Mouse (Mus musculus): ENCODE data around the gene Fgd2.
"Not testable (repeated sequence)": the region's sequence is repeated elsewhere in the genome, so short reads cannot be mapped to it uniquely, and the experiment has no call there.

The Fgd2 gene

DNA sequence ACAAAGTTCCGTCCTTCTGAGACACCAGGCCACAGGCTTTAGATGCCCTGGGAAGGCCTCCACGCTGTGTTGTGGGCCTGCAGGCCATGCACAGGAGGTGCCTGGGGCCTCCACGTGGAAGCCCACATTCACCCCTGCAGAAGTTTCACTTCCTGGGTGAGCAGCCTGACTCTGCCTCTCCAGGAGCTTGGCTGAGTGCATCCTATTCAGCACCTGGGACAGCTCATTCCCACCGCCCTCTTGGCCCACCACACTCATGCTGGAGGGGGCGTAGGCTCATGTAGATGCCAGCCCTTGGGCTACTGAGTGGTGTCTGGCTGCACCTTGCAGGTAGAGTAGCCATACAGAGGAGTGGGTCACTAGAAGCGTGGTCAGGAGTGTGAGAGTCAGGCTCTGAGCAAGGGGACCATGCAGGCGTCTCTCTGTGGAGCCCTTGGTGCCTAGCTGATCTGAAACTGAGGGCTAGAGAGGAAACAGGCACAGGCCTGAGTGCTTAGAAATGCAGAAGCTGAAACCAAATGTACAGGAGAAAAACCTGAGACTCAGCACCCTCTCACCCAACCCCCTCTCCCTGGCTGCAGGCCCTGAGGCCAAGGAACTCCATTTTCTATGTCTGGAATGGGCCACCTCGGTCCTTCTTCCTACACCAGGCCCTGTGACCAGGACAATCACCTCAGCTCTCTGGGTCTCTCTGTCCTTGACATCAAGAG, 1.4 kb downstream of the Fgd2 start:
- no peak for DNase-seq (ENCODE audit: inconsistent ontology term)

DNA sequence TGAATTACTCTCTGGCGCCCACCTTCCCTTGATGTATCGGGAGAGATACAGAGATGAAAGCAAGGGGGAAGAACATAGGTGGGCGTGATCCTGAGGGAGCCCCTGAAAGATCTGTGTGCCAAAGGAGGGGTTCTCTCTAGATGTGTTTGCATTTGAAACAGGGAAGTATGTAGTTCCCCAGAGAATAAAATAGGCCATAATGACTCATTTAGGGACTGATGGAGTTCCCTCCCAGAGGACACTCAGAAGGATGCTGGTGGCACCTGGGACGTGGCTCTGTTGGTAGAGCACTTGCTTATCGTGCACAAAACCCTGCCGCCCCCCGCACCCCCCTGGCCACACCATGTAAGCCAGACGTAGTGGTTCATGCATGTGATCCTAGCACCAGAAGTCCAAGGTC, 2.4 kb downstream of the Fgd2 start:
- no peak for DNase-seq (ENCODE audit: inconsistent ontology term)

DNA sequence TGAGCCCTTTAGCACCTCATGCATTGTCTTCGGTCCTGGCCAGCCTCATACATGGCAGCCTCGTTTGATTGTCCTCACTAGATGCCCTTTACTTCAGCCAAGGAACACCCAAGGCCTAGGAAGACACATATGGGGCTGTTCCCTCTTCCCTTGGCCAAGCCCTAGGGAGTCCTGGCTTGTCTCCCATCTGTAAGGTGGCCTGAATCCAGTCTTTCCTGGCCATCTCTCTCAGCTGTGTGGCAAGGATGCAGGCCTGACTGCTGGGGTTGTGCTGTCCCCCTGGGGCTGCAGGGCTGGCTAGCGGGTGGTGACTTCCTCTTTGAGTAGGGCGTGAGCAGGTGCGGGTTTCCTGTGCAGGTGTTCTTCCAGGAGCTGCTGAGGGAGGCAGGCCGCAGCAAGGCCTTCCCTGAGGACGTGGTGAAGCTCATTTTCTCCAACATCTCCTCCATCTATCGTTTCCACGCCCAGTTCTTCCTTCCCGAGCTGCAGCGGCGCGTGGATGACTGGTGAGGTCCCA, 4.4 kb downstream of the Fgd2 start:
- DNase-seq (ENCODE audit: inconsistent ontology term), result no peak

DNA sequence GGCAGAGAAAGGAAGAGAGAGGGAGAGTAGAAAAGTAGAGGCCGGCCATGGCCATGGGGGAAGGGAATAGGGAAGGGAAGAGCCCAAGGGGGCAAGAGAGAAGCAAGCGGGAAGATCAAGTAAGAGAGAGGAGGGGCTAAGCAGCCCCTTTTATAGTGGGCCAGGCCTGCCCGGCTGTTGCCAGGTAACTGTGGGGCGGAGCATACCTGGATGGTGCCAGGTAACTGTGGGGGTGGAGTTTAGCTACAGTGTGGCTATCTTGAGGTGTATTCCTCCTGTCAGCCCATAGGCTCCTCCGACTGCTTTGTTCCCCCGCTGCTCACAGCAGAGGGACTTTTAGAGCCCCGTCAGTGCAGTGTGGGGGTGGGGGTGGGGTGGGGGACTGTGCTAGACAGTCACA, 8.0 kb downstream of the Fgd2 start:
- DNase-seq (ENCODE audit: inconsistent ontology term), result no peak

DNA sequence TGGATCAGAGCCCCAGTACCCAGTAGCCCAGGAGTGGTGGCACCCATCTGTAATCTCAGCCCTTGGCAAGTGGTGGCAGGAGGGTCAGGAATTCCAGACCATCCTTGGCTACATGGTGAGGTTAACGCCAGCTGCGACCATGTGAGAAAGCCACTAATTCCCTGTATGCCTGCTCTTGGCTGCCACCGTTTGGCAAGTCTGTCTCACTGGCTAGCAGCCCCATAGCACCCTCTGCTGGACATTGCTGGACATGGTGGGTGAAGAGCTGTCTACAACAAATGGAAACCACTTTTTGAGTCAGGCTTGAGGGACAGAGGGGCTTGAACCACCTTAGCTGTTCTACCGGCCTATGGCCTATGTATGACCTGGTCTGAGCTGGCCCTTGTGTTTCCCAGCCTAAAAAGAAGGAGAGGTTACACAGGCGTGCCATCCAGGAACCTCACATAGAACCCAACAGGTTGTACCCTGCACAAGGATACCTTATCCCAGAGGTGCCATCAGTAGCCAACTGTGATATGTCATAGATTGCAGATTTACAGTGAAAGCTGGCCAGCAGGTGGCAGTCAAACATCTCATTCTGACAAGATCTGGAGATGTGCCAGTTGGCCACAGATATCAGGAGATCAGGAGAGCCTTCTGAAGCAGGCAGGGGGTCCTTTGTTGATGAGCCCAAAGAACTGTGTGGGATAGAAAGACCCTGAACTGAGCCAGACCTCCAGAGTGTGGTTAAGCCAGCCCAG, 10.4 kb downstream of the Fgd2 start:
- DNase-seq (ENCODE audit: inconsistent ontology term), result peak; percentile 87

DNA sequence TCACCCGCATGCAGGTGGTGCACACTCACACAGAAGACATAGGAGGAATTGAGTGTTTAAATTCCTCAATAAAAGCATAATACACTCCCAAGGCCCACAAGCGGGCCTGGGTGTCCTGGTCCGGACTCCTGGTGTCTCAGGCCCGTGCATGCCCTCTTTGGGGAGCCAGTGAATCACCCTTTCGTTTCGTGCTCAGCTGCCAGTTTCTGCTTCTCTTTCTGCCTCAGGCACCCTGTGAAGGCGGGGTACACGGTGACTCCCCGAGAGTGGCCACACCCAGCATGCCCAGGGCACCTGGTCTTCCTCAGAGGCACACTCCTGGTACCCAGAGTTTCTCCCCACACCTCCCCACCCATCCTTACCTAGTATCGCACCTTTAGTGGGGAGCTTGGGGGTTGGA, 15.2 kb downstream of the Fgd2 start:
- DNase-seq (ENCODE audit: inconsistent ontology term), result no peak

DNA sequence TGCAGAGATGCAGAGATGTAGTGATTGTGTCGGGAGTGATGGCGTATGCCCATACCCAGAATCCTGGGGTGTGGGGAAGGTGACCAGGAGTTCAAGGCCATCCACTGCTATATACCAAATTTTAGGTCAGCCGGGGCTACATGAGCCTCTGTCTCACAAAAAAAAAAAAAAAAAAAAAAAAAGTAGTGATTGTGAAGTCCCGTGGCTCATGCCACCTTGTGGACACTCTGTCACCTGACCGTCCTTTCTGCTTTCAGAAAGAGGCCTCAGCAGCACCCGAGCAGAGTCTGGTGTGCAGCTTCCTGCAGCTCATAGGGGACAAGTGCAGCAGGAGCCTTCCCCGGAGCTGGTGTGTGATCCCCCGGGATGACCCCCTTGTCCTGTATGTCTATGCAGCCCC, 17.3 kb downstream of the Fgd2 start:
- no peak for DNase-seq (ENCODE audit: inconsistent ontology term)

DNA sequence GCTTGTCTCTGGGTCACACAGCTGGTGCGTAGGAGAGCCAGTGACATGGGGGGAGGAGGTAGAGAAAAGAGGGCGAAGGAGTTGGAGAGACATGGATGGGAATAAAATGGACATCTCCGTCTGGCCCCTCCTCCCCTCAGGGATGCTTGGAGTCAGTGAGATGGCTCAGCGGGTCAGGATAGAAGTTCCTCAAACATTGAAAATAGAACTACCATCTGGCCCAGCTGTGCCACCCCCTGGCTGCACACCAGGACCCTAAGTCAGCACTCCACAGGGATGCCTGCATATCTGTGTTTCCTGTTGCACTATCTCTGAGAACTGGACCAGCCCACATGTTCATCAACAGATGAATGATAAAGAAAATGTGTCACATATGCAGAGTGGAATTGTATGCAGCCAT, 19.5 kb downstream of the Fgd2 start:
- DNase-seq (ENCODE audit: inconsistent ontology term), result no peak

DNA sequence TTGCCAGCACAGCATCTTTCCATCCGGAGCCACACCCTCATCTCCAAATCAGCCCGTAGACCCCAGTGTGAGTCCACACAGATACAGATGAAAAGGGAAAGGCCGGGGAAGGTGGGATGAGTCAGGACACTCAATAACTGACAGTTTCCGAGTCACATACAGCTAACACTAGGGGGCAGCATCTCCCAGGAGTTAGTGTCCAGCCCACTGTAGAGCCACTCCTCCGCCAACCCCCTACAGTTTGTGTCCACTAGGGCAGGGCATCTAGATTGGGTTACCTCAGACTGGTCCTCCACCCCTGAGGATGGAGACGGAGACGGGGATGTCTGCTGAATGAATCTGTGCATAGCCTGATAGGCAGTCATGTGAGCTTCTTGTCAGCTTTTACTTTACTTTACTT, 20.8 kb downstream of the Fgd2 start:
- DNase-seq (ENCODE audit: inconsistent ontology term), result peak; percentile 68

DNA sequence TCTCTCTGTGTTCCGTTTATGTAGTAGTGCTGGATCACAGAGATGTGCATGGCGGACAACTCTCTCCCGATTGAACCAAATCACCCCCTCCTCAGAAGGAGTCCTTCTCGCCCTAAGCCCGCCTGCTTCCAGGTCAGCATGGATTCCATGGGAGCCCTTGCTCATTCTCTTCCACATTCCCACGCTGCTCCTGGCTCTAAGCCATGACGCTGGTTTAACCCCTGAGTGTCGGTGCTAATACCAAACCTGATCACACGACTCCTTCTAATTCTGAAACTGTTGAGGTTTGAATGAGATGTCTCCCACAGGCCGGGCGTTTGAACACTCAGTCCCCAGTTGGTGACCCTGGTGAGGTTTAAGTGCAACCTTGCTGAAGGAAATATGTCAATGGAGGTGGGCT, 21.7 kb downstream of the Fgd2 start:
- no peak for DNase-seq (ENCODE audit: inconsistent ontology term)

DNA sequence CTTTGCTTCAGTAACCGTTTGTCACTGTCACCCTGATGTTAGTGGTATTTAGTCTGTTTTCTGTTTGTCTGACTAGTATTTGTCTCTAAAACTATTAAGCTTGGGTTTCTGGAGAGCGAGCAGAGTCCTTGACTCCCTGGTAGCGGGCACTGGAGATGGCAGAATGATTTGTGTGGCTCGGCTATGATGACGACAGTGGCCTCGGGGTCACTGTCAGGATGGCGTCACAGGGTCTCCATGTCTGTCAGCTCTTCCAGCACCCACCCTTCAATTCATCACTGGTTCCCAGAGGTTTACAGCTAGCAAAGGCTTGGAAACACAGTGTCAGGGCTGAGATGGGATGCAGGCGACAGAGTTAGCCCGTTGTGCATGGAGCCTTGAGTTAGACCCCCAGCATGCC, 23.2 kb downstream of the Fgd2 start:
- no peak for DNase-seq (ENCODE audit: inconsistent ontology term)

DNA sequence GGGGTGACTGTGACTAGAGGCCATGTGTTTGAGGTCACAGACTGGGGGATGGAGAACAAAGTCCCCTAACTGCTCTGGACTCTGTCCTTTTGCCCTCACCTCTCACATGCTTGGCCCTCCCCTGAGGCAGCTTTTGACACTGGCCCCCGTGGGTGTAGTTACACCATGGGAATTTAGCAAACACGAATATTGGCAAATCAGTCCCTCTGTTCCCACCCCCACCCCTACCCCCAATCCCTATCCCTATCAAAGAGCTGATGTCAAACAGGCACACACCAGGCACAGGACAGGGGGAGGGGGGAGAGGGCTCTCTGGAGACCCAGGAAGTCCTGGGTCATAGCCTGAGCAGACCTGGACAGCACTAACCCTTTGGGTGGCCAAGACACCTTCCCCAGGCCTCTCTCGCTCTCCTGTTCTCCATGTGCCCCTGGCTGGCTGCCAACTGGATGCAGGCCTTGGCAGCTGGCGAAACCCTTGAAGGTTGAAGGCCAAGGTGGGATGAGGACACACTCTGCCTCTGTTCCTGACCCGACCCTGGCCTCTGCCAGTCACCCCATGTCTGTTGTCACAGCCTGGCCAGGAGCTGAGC, 24.2 kb downstream of the Fgd2 start:
- DNase-seq (ENCODE audit: inconsistent ontology term), result no peak

DNA sequence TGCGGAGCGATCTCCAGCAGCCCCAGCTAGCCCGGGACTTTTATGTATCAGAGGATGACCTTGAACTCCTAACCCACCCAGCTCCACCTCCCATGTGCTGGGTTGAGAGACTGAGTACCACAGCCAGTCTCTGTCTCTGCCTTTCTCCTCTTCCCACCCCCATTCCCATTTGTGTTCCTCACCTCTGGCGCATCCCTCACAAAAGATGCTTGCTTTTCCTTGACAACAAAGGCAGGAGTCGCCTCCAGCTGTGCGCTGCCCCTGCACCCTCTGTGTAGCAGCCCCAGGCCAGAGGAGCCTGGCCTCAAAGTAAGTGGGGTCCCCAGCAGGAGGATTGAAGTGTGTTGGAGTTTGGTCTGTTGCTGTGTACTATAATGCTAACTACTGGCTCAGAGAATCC, 25.0 kb downstream of the Fgd2 start:
- DNase-seq (ENCODE audit: inconsistent ontology term), result no peak

DNA sequence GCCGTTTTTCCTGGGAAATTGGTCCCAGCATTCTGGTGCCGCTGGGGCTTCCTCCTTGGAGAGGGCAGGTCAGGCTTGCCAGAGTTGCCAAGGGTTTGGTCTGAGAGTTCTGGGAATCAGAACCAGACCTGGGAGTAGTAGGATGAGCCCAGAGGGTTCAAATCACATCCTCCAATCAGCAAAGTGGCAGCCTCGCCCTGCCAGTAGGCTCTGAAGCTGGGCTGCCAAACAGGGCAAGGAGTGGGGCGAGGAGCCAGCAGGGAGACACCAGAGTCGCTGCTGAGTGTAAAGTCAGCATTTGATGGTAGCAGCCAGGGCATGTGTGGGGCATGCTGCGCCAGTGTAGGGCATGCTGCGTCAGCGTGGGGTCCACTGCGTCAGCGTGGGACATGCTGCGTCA, 28.3 kb downstream of the Fgd2 start:
- no peak for DNase-seq (ENCODE audit: inconsistent ontology term)

DNA sequence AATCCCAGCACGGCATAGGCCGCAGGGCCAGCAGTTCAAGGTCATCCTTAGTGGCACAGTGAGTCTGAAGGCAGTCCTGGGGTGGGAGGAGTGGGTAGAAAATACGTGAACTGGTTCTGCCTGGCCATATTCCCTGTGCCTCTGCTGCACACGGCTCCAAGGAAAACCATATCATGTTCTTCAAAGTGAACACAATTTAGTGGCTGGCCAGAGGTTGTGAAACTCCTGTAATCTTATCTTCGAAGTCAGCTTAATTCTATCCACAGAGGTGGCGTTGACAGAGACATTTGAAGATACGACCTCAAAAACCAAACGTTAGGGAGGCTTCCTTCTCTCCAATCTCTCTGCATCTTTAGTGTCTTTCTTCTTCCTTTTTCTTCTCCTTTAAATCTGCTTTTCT, 30.6 kb downstream of the Fgd2 start:
- DNase-seq (ENCODE audit: inconsistent ontology term), result no peak

DNA sequence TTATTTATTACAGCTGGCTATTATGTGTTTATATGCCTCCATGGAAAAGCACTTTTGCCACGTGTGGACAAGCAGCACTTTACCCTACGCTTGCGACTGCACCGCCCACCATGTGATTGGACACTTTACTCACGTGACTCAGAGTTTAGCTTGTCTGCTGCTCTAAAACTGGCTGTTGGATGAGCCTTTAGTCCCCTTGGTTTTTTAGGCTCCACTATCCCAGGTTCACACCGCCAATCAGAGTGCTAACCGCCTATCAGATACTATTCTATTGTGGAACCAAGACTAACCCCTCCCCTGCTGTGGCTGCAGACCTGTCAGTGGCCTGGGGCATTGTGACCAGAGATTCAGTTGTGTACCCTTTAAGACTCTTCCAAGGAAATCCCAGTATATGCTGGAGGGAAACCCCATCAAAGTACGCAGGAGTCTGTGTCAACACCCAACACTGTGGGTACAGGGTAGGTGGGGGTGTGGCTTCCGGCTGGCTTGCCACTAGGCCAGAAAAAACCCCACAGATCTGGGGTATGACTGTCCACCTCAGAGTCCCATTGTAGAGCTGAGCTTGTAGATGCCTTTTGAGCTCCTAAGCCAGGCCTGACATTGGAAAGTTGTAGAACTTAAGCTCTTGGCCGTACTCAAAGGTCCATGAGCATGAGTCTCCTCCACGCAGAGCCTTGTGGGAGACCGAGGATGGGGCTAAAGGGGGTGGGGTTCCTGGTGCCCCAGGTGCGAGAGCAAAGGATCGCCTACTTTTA, 32.8 kb downstream of the Fgd2 start:
- DNase-seq (ENCODE audit: inconsistent ontology term), result no peak

DNA sequence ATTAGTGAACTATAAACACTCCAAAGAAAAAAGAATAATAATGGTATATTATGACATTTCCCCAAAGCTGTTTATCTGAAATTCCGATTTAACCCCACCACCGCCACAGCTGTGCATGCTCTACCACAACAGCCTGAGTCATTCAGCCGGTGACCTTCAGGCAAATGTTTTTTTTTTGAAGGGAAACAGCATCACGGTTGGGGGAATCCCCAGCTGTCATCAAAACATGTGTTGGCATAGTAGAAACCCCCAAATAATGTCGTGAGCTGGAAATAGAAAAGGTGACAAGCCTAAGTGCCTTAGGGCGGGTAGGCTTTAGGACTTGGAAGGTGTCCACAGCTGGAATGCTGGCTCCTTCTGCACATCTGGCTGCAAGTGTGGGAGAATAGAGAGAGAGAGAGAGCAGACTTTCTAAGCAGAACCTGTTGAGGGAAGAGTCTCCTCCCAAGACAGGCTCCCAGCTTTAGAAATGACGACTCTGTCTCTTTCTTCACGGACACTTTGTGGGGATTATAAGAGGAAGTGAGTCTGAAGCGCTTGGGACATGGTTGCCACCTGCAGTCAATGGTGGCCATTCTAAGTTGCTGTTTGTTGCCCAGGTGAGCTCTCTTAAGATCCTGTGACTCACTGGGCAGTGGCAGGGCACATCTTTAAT, 33.5 kb downstream of the Fgd2 start:
- no peak for DNase-seq (ENCODE audit: inconsistent ontology term)

DNA sequence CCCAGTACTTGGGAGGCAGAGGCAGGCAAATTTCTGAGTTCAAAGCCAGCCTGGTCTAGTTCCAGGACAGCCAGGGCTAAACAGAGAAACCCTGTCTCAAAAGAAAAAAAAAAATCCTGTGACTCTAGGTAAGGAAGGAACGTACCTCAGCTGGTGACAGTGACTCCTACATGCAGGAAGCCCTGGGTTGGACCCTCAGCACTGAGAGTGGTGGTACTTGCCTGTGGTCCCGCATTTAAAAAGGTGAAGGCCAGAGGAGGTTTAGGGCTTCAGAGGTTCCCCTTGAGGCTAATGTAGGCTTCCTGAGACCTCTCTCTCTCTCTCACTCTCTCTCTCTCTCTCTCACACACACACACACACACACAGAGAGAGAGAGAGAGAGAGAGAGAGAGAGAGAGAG, 34.0 kb downstream of the Fgd2 start:
- DNase-seq (ENCODE audit: inconsistent ontology term), result not testable (repeated sequence)

DNA sequence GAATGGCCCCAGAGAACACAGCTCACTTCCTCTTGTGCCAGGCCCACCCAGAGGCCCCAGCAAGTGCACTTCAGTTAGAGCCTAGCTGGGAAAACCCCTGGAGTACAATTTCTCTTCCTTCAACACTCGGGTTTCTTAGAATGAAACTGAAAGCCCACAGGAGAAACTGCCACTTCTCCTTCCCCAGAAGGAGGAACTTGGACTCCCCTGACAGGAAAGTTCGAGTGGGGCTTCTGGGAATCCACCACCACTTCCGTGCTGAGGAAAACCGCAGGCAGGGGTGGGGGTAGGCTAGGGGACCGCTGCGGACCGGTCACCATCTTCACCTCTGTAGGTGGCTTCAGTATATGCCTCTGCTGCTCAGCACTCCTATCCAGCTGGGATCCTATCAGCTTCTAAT, 34.7 kb downstream of the Fgd2 start:
- no peak for DNase-seq (ENCODE audit: inconsistent ontology term)

DNA sequence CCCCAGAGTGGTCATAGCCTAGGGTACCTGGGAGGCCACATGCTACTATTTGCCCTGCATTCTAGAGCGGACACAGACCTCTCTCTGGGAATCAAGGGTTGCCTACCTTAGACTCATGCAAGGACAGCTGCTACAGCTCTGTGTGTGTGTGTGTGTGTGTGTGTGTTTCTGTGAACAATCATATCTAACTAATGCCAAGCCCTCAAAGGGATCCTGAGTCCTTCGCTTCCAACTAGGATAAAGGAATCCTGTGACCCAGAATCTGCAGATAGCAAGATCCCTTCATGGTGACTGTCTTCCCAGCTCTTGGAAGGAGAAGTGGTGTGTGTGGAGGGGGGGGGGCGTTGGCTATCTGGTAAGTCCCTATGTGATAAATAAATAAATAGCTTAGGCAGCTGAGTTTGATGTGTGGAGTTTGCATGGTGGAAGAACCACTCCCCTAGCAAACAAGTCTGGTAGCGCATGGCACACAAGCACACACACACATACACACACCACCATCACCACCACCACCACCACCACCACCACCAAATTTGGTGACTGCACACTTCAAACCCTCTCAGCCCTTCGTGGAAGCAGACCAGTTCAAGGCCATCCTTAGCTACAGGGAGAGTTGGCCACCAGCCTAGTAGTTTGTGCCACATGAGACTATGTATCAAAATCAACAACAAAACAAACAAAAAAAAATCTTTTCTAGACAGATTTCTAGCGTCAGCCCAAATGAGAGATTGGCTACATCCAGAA, 35.5 kb downstream of the Fgd2 start:
- no peak for DNase-seq (ENCODE audit: inconsistent ontology term)

DNA sequence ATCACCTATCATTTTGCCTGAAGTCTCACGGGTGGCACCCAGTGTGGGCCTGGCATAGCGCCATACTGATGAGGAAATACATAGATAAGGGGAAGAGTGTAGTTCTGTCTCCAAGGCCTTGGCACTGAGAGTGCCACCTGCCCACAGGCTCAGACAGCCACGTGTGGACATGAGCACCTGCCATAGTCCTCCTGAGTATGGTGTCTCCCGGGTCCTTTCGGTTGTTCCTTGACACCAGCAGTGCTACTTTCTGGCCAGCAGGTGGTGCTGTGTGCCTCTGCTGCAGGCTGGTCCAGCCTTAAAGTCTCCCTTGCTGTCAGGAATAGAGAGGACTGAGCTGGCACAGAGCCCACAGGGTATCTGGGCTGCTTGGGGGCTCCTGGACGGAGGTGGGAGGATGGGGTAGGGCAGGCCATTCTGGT, 36.1 kb downstream of the Fgd2 start:
- DNase-seq (ENCODE audit: inconsistent ontology term), result peak; percentile 79
